In the genomic region with DNA sequence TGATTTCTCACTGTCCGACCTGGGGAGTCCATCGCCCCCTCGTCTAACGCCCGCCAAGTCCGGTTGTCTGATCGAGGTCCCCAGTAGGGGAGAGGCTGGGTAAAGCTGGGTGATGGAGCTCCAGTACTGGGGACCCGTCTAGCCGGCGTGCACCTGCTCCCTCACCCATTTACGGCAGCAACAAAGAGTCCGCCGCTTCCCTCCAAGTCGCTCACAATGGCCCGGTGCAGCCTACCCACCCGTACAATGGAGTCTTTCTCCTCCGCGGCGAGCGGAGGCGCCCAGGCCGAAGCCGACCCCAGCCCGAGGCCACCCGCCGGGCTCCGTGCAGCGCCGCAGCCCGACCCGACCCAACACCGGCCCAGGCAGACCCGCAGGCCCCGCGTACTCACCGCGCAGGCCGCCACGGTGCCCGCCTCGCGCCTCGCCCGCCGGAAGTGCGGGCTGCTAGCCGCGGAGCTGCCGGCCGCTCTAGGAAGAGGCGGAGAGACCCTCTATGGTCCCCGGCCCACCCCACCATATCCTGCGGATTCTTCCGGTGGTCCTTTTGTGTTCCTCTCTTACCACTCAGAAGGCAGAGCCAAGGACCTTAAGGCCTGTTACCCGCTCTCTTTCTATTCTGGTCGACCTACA, we compare ENCODE assay signal across 8 mouse cellular contexts. TPM values are rescaled to one million over a fixed set of nuclear protein-coding genes. Genes with fewer than 3 reads are reported as not detected.
A peak's percentile ranks its signal among the peaks of the same experiment; 100 is the strongest.
DNase-seq lines count a peak whose midpoint lies in the region; ATAC-seq and TF ChIP-seq lines count a peak whose summit lies in the region.

A gene (minus strand): TSS at position 461 of the 633 bp plus-strand sequence.

- H3K27ac ChIP-seq in forebrain, embryonic 10.5 days: peak within 1 kb of the TSS; percentile 100
- peak within 1 kb of the TSS; percentile 90 for H3K27ac ChIP-seq in heart, embryonic 16.5 days (ENCODE audit: low read length)
- H3K27ac ChIP-seq in liver, postnatal 0 days (ENCODE audit: low read depth): peak within 1 kb of the TSS; percentile 65
- H3K27ac ChIP-seq in neural tube, embryonic 15.5 days (replicated peaks): peak within 1 kb of the TSS; percentile 94

- no peaks in the 10 kb centered on the region for H3K27me3 ChIP-seq in forebrain, embryonic 10.5 days (ENCODE audit: poor library complexity, severe bottlenecking)
- no peaks in the 10 kb centered on the region for H3K27me3 ChIP-seq in heart, embryonic 16.5 days (ENCODE audit: control insufficient read depth, insufficient read depth, low read length)
- no peaks in the 10 kb centered on the region for H3K27me3 ChIP-seq in liver, postnatal 0 days (ENCODE audit: insufficient read depth, low read length)
- no peaks in the 10 kb centered on the region for H3K27me3 ChIP-seq in neural tube, embryonic 15.5 days (replicated peaks)

- peak within 1 kb of the TSS; percentile 91 for H3K4me3 ChIP-seq in forebrain, embryonic 10.5 days
- peak within 1 kb of the TSS; percentile 86 for H3K4me3 ChIP-seq in heart, embryonic 16.5 days (ENCODE audit: low read length)
- H3K4me3 ChIP-seq in liver, postnatal 0 days (ENCODE audit: low read depth, low read length): peak within 1 kb of the TSS; percentile 60
- H3K4me3 ChIP-seq in neural tube, embryonic 15.5 days (replicated peaks): peak within 1 kb of the TSS; percentile 75

- TF ChIP-seq CTCF in liver, postnatal 0 days (IDR thresholded peaks at IDR 0.05; ENCODE audit: low read depth): no peak

- no peaks in the 10 kb centered on the region for H3K9me3 ChIP-seq in forebrain, embryonic 10.5 days
- H3K9me3 ChIP-seq in heart, embryonic 16.5 days (replicated peaks; ENCODE audit: control insufficient read depth, low read length): no peaks in the 10 kb centered on the region
- no peaks in the 10 kb centered on the region for H3K9me3 ChIP-seq in liver, postnatal 0 days (ENCODE audit: low read length)
- no peaks in the 10 kb centered on the region for H3K9me3 ChIP-seq in neural tube, embryonic 15.5 days (replicated peaks)

- H3K4me2 ChIP-seq in heart, embryonic 16.5 days (ENCODE audit: low read depth, low read length): peak within 1 kb of the TSS; percentile 72
- peak within 1 kb of the TSS; percentile 65 for H3K4me2 ChIP-seq in liver, postnatal 0 days (ENCODE audit: low read depth, low read length)
- H3K4me2 ChIP-seq in neural tube, embryonic 15.5 days: peak within 1 kb of the TSS; percentile 62

- peak; percentile 43 to 63 for DNase-seq in CD8-positive naive resting alpha-beta T cell, adult 2 months (ENCODE audit: low read depth in 2 of 2, low spot score in 2 of 2)
- DNase-seq in brain, embryonic 18.5 days (ENCODE audit: low read depth, low spot score): peak; percentile 74
- DNase-seq in forebrain, embryonic 10.5 days (ENCODE audit: extremely low spot score, low spot score): peak; percentile 80
- peak; percentile 60 to 81 for DNase-seq in kidney, postnatal 25 days
- peak; percentile 73 for DNase-seq in liver, postnatal 0 days
- peak; percentile 58 to 66 for DNase-seq in thymus, adult 18-20 months

- H3K9ac ChIP-seq in heart, embryonic 16.5 days (ENCODE audit: low read length): peak within 1 kb of the TSS; percentile 97
- peak within 1 kb of the TSS; percentile 77 for H3K9ac ChIP-seq in liver, postnatal 0 days (replicated peaks)
- H3K9ac ChIP-seq in neural tube, embryonic 15.5 days (replicated peaks): peak within 1 kb of the TSS; percentile 97

- ATAC-seq in heart, embryonic 16.5 days (replicated peaks; ENCODE audit: extremely low read depth, insufficient read depth, low FRiP score): peak; percentile 90
- peak; percentile 81 for ATAC-seq in liver, postnatal 0 days
- peak; percentile 96 for ATAC-seq in neural tube, embryonic 15.5 days (ENCODE audit: low FRiP score)

- TF ChIP-seq EP300 in liver, postnatal 0 days (IDR thresholded peaks at IDR 0.05; ENCODE audit: low read depth): no peak

- peaks cover 20% of the 10 kb centered on the region for H3K4me1 ChIP-seq in forebrain, embryonic 10.5 days
- H3K4me1 ChIP-seq in heart, embryonic 16.5 days (ENCODE audit: control insufficient read depth, insufficient read depth, low read length): peaks cover 6% of the 10 kb centered on the region
- H3K4me1 ChIP-seq in liver, postnatal 0 days (ENCODE audit: insufficient read depth): peaks cover 17% of the 10 kb centered on the region
- H3K4me1 ChIP-seq in neural tube, embryonic 15.5 days: peaks cover 26% of the 10 kb centered on the region

- peaks cover 35% of the 10 kb centered on the region for H3K36me3 ChIP-seq in forebrain, embryonic 10.5 days (replicated peaks)
- H3K36me3 ChIP-seq in heart, embryonic 16.5 days (ENCODE audit: control insufficient read depth, insufficient read depth): peaks cover 15% of the 10 kb centered on the region
- H3K36me3 ChIP-seq in liver, postnatal 0 days (replicated peaks; ENCODE audit: insufficient read depth, low read length): peaks cover 3% of the 10 kb centered on the region
- H3K36me3 ChIP-seq in neural tube, embryonic 15.5 days: peaks cover 20% of the 10 kb centered on the region

- WGBS in forebrain, embryonic 10.5 days: under 1% methylated on average over 56 of the region's 56 CpGs
- under 1% methylated on average over 56 of the region's 56 CpGs for WGBS in heart, embryonic 16.5 days
- WGBS in liver, postnatal 0 days (ENCODE audit: insufficient replicate concordance): under 1% methylated on average over 56 of the region's 56 CpGs
- 0% methylated on average over 56 of the region's 56 CpGs for WGBS in neural tube, embryonic 15.5 days

RNA-seq across cellular contexts. Expression of the gene that starts here (rescaled TPM):
- 299 and 311 TPM in 2 replicates for polyA plus RNA-seq in forebrain, embryonic 10.5 days (2016; fragmentation: Nextera tagmentation; extraction: Ambion mirVana)
- polyA plus RNA-seq in heart, embryonic 16.5 days (2015; fragmentation: Nextera tagmentation; extraction: Ambion mirVana): 78.8 and 89.8 TPM in 2 replicates
- polyA plus RNA-seq in liver, postnatal 0 days (2015; fragmentation: Nextera tagmentation; extraction: Ambion mirVana): 26.2 and 26.7 TPM in 2 replicates
- polyA plus RNA-seq in neural tube, embryonic 15.5 days (2015; fragmentation: Nextera tagmentation; extraction: Ambion mirVana): 108 and 122 TPM in 2 replicates

Comparison
In these comparisons a context has a peak if more than half of its experiments do, and no peak if none do; other contexts are left out.
1. Peak in every context shown above with its lines: DNase-seq, ATAC-seq, H3K4me3 ChIP-seq and H3K27ac ChIP-seq.